Mouse (Mus musculus) brain, embryonic 14.5 days (tissue): ENCODE results near the gene Zgrf1. TPM values are rescaled to one million over a fixed set of nuclear protein-coding genes. Genes with fewer than 3 reads are reported as not detected.

Experiments
- DNase-seq: peaks from one replicate; pipeline ENCODE4 v3.0.0-alpha.2; 2011; ENCODE audit warnings: low read depth
- CTCF ChIP-seq: fragments of 200-500 bp; IDR thresholded peaks from 2 replicates; pipeline ENCODE4 v1.5.1; 2012; ENCODE audit warnings: inconsistent platforms, mild to moderate bottlenecking, moderate library complexity, borderline replicate concordance; ENCODE audit not compliant: insufficient read depth, insufficient read length; ENCODE audit errors: extremely low read depth
- POLR2A ChIP-seq: fragments of 200-500 bp; IDR thresholded peaks from 2 replicates; pipeline ENCODE4 v1.6.1; 2012; ENCODE audit warnings: mild to moderate bottlenecking, inconsistent platforms, borderline replicate concordance; ENCODE audit not compliant: poor library complexity, insufficient read depth, insufficient read length, severe bottlenecking; ENCODE audit errors: extremely low read depth
- polyA plus RNA-seq: library from polyadenylated mRNA; depleted of rRNA; stranded (reverse); fragments of >200 nt; gene quantifications from 2 replicates; pipeline ENCODE4 v1.2.3, GENCODE M21; 2012; rRNA removed

The Zgrf1 gene
- polyA plus RNA-seq: 7.0 and 9.9 TPM in 2 replicates

GRCm38 (mm10) chr3:127552973-127553719 lies at the start of gene Zgrf1, which contains the start of gene Larp7:
Zgrf1 (plus strand) TSS chr3:127553489.
Larp7 (minus strand) TSS chr3:127553349.
- DNase-seq: peak; percentile 100
- TF ChIP-seq CTCF (no peak), POLR2A (peak; percentile 10; the same call in 1 of the 2 replicates)

- peak; percentile 63 for DNase-seq
- no peak for TF ChIP-seq POLR2A
- no peak for TF ChIP-seq CTCF
These were observed 45.2 kb upstream of the Zgrf1 start for GRCm38 (mm10) chr3:127507878-127508783.

GRCm38 (mm10) chr3:127511786-127512746 lies 41.2 kb upstream of the Zgrf1 start:
- no peak for TF ChIP-seq CTCF
- TF ChIP-seq POLR2A: no peak
- no peak for DNase-seq

- TF ChIP-seq POLR2A (no peak), CTCF (no peak)
- no peak for DNase-seq
These were observed 40.4 kb upstream of the Zgrf1 start for GRCm38 (mm10) chr3:127512794-127513335.

- DNase-seq: no peak
- TF ChIP-seq POLR2A (no peak), CTCF (no peak)
These were observed 39.6 kb upstream of the Zgrf1 start for GRCm38 (mm10) chr3:127513699-127514098.

- DNase-seq: no peak
- TF ChIP-seq POLR2A (no peak), CTCF (no peak)
These were observed 38.0 kb upstream of the Zgrf1 start for GRCm38 (mm10) chr3:127515251-127515650.

- TF ChIP-seq POLR2A (no peak), CTCF (no peak)
- DNase-seq: no peak
These were observed 33.0 kb upstream of the Zgrf1 start for GRCm38 (mm10) chr3:127520300-127520699.

GRCm38 (mm10) chr3:127521156-127521555 lies 32.1 kb upstream of the Zgrf1 start:
- TF ChIP-seq CTCF (no peak), POLR2A (no peak)
- DNase-seq: no peak

- no peak for TF ChIP-seq POLR2A
- TF ChIP-seq CTCF: no peak
- no peak for DNase-seq
These were observed 28.0 kb upstream of the Zgrf1 start for GRCm38 (mm10) chr3:127525188-127525819.
